Mouse (Mus musculus): ENCODE data around the gene Ltbp1.

Ltbp1 gene

DNA sequence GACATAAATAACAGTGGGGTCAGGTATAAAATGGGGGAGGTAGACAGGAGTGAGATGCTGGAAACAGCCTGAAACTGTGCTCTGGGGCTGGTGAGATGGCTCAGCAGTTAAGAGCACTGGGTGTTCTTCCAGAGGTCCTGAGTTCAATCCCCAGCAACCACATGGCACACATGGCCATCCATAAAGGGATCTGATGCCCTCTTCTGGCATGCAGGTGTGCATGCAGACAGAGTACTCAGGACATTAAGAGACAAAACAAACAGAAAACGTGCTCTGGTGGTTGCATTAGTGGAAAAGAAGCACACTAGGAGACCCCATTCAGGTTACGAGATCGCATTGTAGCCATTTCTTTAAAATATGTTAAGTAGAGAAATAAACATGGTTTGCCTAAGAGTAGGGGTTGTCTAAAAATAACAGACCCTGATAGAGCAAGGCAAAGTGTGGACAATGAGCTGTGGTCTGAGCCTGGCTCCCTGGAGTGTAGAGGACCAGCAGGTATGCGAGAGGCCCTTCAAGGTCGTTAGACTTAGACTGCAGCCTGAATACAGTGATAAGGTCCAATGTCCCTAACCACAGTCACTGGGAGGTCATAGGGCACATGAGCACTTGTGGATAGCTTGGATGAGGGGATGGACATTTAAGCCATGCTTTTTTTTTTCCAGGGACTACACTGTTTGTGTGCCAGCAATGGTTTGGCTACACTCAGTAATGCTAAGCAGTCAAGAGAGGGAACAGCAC, 369.1 kb downstream of the Ltbp1 start:
- no peak for DNase-seq

DNA sequence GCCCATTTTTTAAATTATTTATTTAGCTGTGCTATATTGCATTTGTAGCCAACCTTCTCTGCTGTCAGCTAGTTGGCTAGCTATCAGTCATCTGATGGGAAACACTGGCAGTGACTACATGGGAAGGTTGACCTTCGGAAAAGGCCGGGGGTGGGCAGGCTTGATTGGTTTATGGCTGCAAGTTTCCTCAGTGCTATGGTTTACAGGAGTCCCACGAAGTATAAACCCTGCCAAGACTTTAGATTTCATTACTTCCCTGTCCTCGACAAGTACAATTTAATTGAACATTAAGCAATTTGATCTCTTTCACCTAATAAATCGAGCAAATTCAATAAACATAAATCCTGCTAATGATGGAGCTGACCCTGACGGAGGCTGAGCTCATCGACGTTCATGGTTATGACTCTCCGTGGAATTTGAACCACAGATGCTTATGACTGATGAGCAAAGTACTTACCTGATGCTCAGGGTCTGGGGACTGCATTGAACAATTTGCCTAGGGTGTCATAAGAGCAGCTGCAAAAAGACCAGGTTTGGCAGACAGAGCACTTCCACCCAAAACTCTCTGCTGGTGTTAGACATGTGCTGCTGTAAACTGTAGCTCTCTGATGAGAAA, 373.0 kb downstream of the Ltbp1 start:
- DNase-seq: no peak

DNA sequence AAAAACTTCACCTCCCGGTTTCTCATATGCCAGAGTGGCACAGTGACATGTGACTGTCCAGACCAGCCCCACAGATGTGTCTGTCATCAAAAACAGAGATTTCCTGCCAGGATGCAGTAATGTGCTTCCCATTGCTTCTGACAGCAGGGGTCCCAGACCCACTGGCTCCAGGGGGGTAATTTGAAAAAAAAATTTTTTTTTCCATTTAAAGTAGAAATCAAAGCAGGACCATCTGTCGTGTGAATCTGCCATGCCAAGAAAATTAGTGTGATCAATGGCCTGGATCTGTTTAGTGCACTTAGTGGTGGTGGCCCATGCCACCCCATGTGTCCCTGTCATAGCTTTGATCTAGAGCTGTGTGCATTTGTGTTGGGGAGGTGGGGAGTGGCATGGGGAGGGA, 374.8 kb downstream of the Ltbp1 start:
- no peak for DNase-seq

- DNase-seq: no peak
Measured at GRCm38 (mm10) chr17:75388402-75388801, 383.0 kb downstream of the Ltbp1 start.

- DNase-seq: no peak
Measured at GRCm38 (mm10) chr17:75390142-75390541, 384.8 kb downstream of the Ltbp1 start.

- DNase-seq: no peak
Measured at GRCm38 (mm10) chr17:75391429-75392192, 386.2 kb downstream of the Ltbp1 start.

GRCm38 (mm10) chr17:75406405-75406804, 401.0 kb downstream of the Ltbp1 start:
- peak; percentile 33 for DNase-seq

DNA sequence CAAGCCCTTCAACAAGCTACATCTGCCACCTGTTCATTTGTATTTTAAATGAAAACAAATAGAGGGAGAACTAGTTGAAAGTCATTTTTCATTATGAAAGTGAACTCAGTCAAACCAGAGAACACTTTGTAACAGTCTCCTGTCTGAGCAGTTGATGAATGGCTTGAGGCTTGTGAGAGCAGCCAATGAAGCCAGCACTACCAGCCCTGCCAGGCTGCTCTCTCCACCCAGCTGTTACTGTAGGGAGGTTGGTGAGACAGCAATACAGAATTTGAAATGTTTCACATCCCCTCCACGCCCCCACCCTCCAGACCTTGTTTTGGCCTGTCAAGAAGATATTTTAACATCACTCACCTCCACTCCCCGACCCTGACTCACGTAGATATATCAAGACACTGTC, 411.5 kb downstream of the Ltbp1 start:
- no peak for DNase-seq

GRCm38 (mm10) chr17:75434152-75434551, 428.8 kb downstream of the Ltbp1 start:
- DNase-seq: no peak

- DNase-seq: no peak
Measured at GRCm38 (mm10) chr17:75434871-75435270, 429.5 kb downstream of the Ltbp1 start.

DNA sequence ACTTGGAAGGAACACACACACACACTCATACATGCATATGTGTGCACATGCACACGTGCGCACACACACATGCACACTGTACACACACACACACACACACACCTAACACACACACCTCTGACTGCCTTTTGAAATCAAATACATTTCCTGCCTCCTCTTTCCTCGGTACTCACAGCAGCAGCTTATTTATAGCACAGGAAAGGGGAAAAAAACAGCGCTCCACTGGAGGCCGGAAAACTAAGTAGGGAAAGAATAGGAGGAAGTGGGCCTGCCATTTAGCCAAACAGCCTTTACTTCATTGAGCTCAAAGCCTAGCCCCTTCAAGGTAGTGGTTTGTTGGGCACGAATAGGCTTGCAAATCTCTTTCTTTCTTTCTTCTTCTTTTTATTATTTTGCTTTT, 430.2 kb downstream of the Ltbp1 start, which contains the start of gene Rasgrp3:
Rasgrp3 (plus strand) TSS at position 298 of the 400 bp plus-strand sequence.
- DNase-seq: no peak

- DNase-seq: no peak
Measured at GRCm38 (mm10) chr17:75436095-75436494, 430.7 kb downstream of the Ltbp1 start.

- DNase-seq: no peak
Measured at GRCm38 (mm10) chr17:75436819-75437218, 431.5 kb downstream of the Ltbp1 start.

DNA sequence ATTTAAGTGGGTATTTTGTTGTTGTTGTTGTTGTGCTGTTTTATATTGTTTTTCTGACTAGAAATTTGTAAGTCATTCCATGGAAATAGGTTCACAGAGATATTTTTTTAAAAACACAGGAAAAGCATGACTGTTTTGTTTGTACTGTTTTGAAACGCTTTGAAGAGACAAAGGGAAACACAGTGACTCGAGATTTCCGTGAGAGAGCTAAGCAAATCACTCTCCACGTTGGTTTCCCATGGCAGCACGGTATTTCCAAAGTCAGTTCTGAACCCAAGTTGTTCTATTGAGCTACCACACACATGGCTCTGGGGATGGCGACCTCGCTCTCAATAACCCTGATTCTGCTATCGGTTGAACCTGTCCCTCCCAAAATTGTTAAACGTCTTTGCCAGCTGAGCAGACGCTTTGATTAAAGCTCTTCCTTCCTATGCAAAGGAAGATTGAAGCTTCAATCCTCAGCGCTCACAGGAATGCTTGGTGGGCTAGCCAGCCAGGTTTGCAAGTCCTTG, 431.9 kb downstream of the Ltbp1 start:
- no peak for DNase-seq

DNA sequence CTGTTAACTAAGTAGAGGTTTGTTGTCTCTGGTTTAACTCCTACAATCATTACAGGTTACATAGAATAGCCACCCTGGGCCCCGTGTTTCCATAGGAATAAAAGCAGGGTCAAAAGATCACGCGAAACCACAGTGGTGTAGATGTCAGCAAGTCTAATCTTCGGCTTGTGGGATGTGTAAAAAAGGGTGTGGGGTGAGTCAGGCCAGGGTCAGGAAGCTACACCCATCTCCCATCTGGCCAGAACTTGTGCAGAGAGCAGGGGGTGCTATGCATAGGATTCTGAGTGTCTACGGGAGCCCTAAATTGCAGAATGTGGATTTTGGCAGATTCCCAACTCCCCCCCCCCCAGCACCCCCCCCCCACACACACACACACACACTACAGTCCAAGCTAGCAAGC, 432.8 kb downstream of the Ltbp1 start:
- no peak for DNase-seq

DNA sequence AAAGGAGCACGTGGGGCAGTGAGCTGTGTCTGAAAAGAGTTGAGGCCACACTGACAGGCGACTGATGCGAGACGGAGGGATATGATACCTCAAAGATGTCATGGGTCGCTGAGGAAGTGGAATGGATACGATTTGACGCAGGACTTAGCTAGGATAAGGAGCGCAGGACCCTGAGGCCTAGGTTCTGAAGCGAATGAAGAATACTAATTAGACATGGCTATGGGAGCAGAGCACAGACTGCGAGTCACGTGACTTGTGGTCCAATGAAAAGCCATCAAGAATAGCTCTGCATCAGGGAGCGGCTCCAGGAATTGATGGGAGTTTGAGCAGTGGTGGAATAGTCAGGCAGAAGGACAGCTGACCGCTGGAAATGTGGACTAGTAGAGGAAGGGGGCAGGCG, 433.7 kb downstream of the Ltbp1 start:
- DNase-seq: peak; percentile 67

DNA sequence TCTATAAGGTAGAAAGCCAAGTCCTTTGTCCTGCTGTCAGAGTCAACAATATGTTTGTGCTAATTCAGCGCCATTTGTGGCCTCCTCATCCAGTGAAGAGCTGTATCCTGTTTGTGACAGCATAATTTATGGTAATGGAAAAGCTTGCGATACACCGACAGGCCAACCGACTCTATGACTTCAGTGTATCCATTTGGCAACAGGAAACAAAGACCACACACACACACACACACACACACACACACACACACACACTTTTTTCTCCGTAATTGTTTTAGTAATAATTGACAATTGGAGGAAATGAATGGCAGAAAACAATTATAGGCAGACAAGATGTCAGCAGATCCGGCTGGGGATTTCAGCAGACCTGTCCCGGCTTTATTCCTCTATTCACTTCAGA, 435.3 kb downstream of the Ltbp1 start:
- no peak for DNase-seq

GRCm38 (mm10) chr17:75441260-75441830, 436.0 kb downstream of the Ltbp1 start:
- no peak for DNase-seq

Measured in retina, postnatal 1 day (tissue).